Mouse (Mus musculus) megakaryocyte, embryonic 14.5 days (primary cell): ENCODE results near the gene Nrxn2.

Source experiments
- FLI1 ChIP-seq: IDR thresholded peaks from 2 replicates; pipeline ENCODE4 v1.6.1; 2012; ENCODE audit warnings: low read length, inconsistent platforms, mixed read lengths
- GATA1 ChIP-seq: IDR thresholded peaks from 3 replicates; pipeline ENCODE4 v1.6.1; 2012; ENCODE audit warnings: mixed read lengths, low read length, inconsistent platforms, borderline replicate concordance

- TF ChIP-seq GATA1 (no peak), FLI1 (no peak)
Measured at GRCm38 (mm10) chr19:6377327-6378040, 41.0 kb upstream of the Nrxn2 start.
